Mouse (Mus musculus): ENCODE data around the gene Cib3.

- no peak for TF ChIP-seq GATA1 (IDR thresholded peaks at IDR 0.05; ENCODE audit: borderline replicate concordance, low read length)
- no peak for TF ChIP-seq FLI1 (IDR thresholded peaks at IDR 0.05; ENCODE audit: low read length)
Measured at GRCm38 (mm10) chr8:72213536-72213935, 899 bp upstream of the Cib3 start, which contains the start of gene Gm11034.
